In genomic region chr19:4850281-4850680, GRCm38 (mm10) we compare ENCODE assay signal across 25 mouse cellular contexts. TPM values are rescaled to one million over a fixed set of nuclear protein-coding genes. Genes with fewer than 3 reads are reported as not detected.
"Had no signal": no experiment of that assay in that cellular context is flagged by ENCODE, and none has a peak within 500 bp of the region (broad histone marks: within the 10 kb centered on the region; RNA-seq: fewer than 3 reads in every experiment).

No protein-coding gene starts in this region.

- H3K9ac ChIP-seq: liver, postnatal 0 days; lung, embryonic 15.5 days; midbrain, embryonic 13.5 days; midbrain, embryonic 15.5 days; neural tube, embryonic 12.5 days had no signal

- H3K27ac ChIP-seq: lung, embryonic 15.5 days; macrophage; midbrain, embryonic 13.5 days; midbrain, embryonic 15.5 days; neural tube, embryonic 12.5 days had no signal

- H3K27me3 ChIP-seq: midbrain, embryonic 15.5 days; neural tube, embryonic 12.5 days had no signal

- H3K4me2 ChIP-seq: lung, embryonic 15.5 days; midbrain, embryonic 11.5 days; midbrain, embryonic 13.5 days; midbrain, embryonic 15.5 days; neural tube, embryonic 12.5 days had no signal

- H3K9me3 ChIP-seq: lung, embryonic 15.5 days; megakaryocyte, embryonic 14.5 days; midbrain, embryonic 13.5 days; midbrain, embryonic 15.5 days; neural tube, embryonic 12.5 days had no signal

- DNase-seq: liver, postnatal 0 days; lung, adult 2 months; lung, postnatal 14 days; lung, postnatal 36 days; retina, postnatal 1 day; right cerebral cortex, adult 18-20 months; right cerebral cortex, postnatal 25 days; right cerebral cortex, postnatal 4 days; spleen, adult 18-20 months; thymus, adult 18-20 months; thymus, postnatal 14 days; thymus, postnatal 4 days had no signal

- H3K36me3 ChIP-seq: lung, embryonic 15.5 days; midbrain, embryonic 13.5 days; midbrain, embryonic 15.5 days; neural tube, embryonic 12.5 days had no signal

- ATAC-seq: liver, postnatal 0 days; lung, postnatal 0 days; midbrain, embryonic 13.5 days; midbrain, embryonic 15.5 days had no signal

- H3K4me3 ChIP-seq: lung, embryonic 15.5 days; megakaryocyte, embryonic 14.5 days; midbrain, embryonic 13.5 days; midbrain, embryonic 15.5 days; neural tube, embryonic 12.5 days had no signal

RNA-seq across cellular contexts. Expression of gene Ctsf, which starts 4.6 kb away (rescaled TPM):
- total RNA-seq: monocyte, adult 5-6 weeks had no signal

RNA-seq across cellular contexts. Expression of gene Ccdc87, which starts 11.1 kb away (rescaled TPM):
- total RNA-seq: megakaryocyte progenitor cell, adult 5-6 weeks; monocyte, adult 5-6 weeks; neutrophil, adult 5-6 weeks had no signal
- polyA plus RNA-seq: liver, postnatal 0 days; stomach, embryonic 16.5 days; thymus, postnatal 0 days had no signal

RNA-seq across cellular contexts. Expression of gene Actn3, which starts 27.4 kb away (rescaled TPM):
- total RNA-seq: neutrophil, adult 5-6 weeks had no signal
- polyA plus RNA-seq: macrophage had no signal
